Mouse (Mus musculus): ENCODE results near the gene Lbp.

DNA sequence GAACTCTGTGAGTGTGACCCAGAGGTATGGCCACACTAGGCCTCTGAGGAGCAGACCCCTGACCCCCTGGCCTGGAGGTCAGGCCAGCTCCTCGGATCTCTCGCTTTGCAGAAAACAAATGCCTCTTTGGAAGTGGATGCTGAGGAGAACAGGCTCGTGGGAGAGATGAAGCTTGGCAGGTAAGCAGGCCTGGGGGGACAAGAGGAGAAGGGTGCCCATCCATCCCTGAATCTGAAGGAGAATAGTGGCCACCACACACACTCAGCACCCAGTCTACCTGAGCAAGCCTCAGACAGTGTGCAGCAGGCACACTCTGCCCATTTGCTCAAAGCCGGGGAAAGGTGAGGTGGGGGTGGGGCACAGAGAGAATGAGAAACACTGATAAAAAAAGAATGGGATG lies 30.5 kb upstream of the Lbp start:
- TF ChIP-seq CTCF (IDR thresholded peaks at IDR 0.05; ENCODE audit: low read depth, low read length) (no peak), POLR2A (IDR thresholded peaks at IDR 0.05; ENCODE audit: extremely low read depth, insufficient read depth, low read length) (no peak)
